8 mouse cellular contexts compared by ENCODE assay signal in genomic region chr12:3390577-3391262, GRCm38 (mm10). TPM values are rescaled to one million over a fixed set of nuclear protein-coding genes. Genes with fewer than 3 reads are reported as not detected.
DNase-seq lines count a peak whose midpoint lies in the region; ATAC-seq lines count a peak whose summit lies in the region.

No protein-coding gene starts in this region.

- H3K9me3 ChIP-seq in hindbrain, embryonic 13.5 days: no peaks in the 10 kb centered on the region

- H3K27me3 ChIP-seq in hindbrain, embryonic 13.5 days: no peaks in the 10 kb centered on the region

- H3K9ac ChIP-seq in hindbrain, embryonic 13.5 days: no peak overlapping the region

- peak; percentile 93 for DNase-seq in NIH3T3 (ENCODE audit: low read depth)
- peak; percentile 76 for DNase-seq in cerebellum, adult 9-10 months
- peak; percentile 91 for DNase-seq in layer of hippocampus, postnatal 10 days (ENCODE audit: low spot score in 2 of 2)
- peak; percentile 86 for DNase-seq in lung, postnatal 14 days
- DNase-seq in retina, adult 2 months (ENCODE audit: low read depth, low spot score): peak; percentile 61
- DNase-seq in thymus, postnatal 14 days: peak; percentile 77

- H3K4me3 ChIP-seq in hindbrain, embryonic 13.5 days: no peak overlapping the region

- no peak overlapping the region for H3K27ac ChIP-seq in hindbrain, embryonic 13.5 days

- no peak overlapping the region for H3K4me2 ChIP-seq in hindbrain, embryonic 13.5 days

- WGBS in hindbrain, embryonic 13.5 days: 30% methylated on average over 12 of the region's 12 CpGs

- H3K36me3 ChIP-seq in hindbrain, embryonic 13.5 days: peaks cover 88% of the 10 kb centered on the region

- ATAC-seq in frontal cortex, adult (ENCODE audit: low TSS enrichment): peak; percentile 75
- peak; percentile 62 for ATAC-seq in hindbrain, embryonic 13.5 days (ENCODE audit: low FRiP score)

- H3K4me1 ChIP-seq in hindbrain, embryonic 13.5 days (replicated peaks): peaks cover 6% of the 10 kb centered on the region

RNA-seq across cellular contexts. Expression of gene Kif3c, which starts 25.8 kb away (rescaled TPM):
- 77.8 and 80.7 TPM in 2 replicates for polyA plus RNA-seq in hindbrain, embryonic 13.5 days (2015; fragmentation: Nextera tagmentation; extraction: Ambion mirVana)
- 100 to 1,000 TPM; 195 to 196 TPM for total RNA-seq in layer of hippocampus, postnatal 10 days (2021)

RNA-seq across cellular contexts. Expression of gene Asxl2, which starts 35.9 kb away (rescaled TPM):
- polyA plus RNA-seq in hindbrain, embryonic 13.5 days (2015; fragmentation: Nextera tagmentation; extraction: Ambion mirVana): 12.8 and 14.5 TPM in 2 replicates
- total RNA-seq in layer of hippocampus, postnatal 10 days (2021): 10 to 100 TPM; 27.0 to 27.8 TPM
